Mouse (Mus musculus): ENCODE measurements around the gene Pum1. TPM values are rescaled to one million over a fixed set of nuclear protein-coding genes. Genes with fewer than 3 reads are reported as not detected.

Pum1 gene
- polyA plus RNA-seq, 1 experiment from 2014 or later: 103 TPM

- DNase-seq (ENCODE audit: low spot score, missing footprints): no peak
- H3K4me1 ChIP-seq (ENCODE audit: control insufficient read depth, insufficient read depth, low read length): peaks cover 17% of the 10 kb centered on the region
- no peak overlapping the region for H3K27ac ChIP-seq (ENCODE audit: low read depth, low read length)
- H3K9me3 ChIP-seq (ENCODE audit: control insufficient read depth, low read length): no peaks in the 10 kb centered on the region
- WGBS: 48% methylated on average over 15 of the region's 15 CpGs
- no peak overlapping the region for H3K4me3 ChIP-seq (ENCODE audit: low read depth, low read length)
- H3K9ac ChIP-seq (ENCODE audit: low read length): no peak overlapping the region
- H3K27me3 ChIP-seq (ENCODE audit: control insufficient read depth, insufficient read depth, low read length): no peaks in the 10 kb centered on the region; the same call in 1 of the 2 replicates
- no peaks in the 10 kb centered on the region for H3K36me3 ChIP-seq (ENCODE audit: control insufficient read depth, insufficient read depth, low read length)
- H3K4me2 ChIP-seq: no peak overlapping the region
- ATAC-seq (ENCODE audit: low FRiP score): no peak; the same call in 1 of the 2 replicates
These were observed 134.3 kb downstream of the Pum1 start for GRCm38 (mm10) chr4:130797201-130798051.

DNA sequence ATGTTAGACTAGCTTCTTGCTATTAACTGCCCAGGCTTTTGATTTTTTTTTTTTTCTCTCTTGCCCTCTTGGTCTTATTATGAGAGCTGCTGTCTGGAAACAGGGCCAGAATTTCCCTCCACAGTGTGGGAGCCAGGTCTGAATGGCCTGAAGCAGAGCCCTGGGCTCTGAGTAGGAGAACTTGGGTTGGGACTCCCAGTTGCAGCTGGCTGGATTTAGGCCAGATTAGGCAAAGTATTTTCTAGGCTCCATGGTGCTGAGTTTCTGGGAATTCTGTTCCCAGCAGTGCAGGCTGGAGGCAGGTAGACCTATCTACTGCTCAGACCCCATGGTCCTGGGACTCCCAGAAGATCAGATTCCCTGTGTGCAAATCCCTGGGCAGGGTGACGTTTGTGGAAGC lies 135.3 kb downstream of the Pum1 start:
- H3K36me3 ChIP-seq (ENCODE audit: control insufficient read depth, insufficient read depth, low read length): no peaks in the 10 kb centered on the region
- H3K27ac ChIP-seq (ENCODE audit: low read depth, low read length): no peak overlapping the region
- H3K4me1 ChIP-seq (ENCODE audit: control insufficient read depth, insufficient read depth, low read length): peaks cover 13% of the 10 kb centered on the region
- no peaks in the 10 kb centered on the region for H3K9me3 ChIP-seq (ENCODE audit: control insufficient read depth, low read length)
- no peak overlapping the region for H3K4me2 ChIP-seq
- DNase-seq (ENCODE audit: low spot score, missing footprints): no peak
- H3K9ac ChIP-seq (ENCODE audit: low read length): no peak overlapping the region
- no peak overlapping the region for H3K4me3 ChIP-seq (ENCODE audit: low read depth, low read length)
- 55% methylated on average over 1 of the region's 1 CpGs for WGBS
- no peak for ATAC-seq (ENCODE audit: low FRiP score)
- no peaks in the 10 kb centered on the region for H3K27me3 ChIP-seq (ENCODE audit: control insufficient read depth, insufficient read depth, low read length)

- no peak for DNase-seq (ENCODE audit: low spot score, missing footprints)
- no peak overlapping the region for H3K4me3 ChIP-seq (ENCODE audit: low read depth, low read length)
- no peak overlapping the region for H3K9ac ChIP-seq (ENCODE audit: low read length)
- H3K27ac ChIP-seq (ENCODE audit: low read depth, low read length): no peak overlapping the region
- no peak overlapping the region for H3K4me2 ChIP-seq
- peaks cover 15% of the 10 kb centered on the region for H3K4me1 ChIP-seq (ENCODE audit: control insufficient read depth, insufficient read depth, low read length)
- WGBS: 66% methylated on average over 4 of the region's 4 CpGs
- ATAC-seq (ENCODE audit: low FRiP score): no peak
- H3K9me3 ChIP-seq (ENCODE audit: control insufficient read depth, low read length): no peaks in the 10 kb centered on the region
- H3K27me3 ChIP-seq (ENCODE audit: control insufficient read depth, insufficient read depth, low read length): no peaks in the 10 kb centered on the region
- H3K36me3 ChIP-seq (ENCODE audit: control insufficient read depth, insufficient read depth, low read length): no peaks in the 10 kb centered on the region
These were observed 136.0 kb downstream of the Pum1 start for GRCm38 (mm10) chr4:130799118-130799517.

DNA sequence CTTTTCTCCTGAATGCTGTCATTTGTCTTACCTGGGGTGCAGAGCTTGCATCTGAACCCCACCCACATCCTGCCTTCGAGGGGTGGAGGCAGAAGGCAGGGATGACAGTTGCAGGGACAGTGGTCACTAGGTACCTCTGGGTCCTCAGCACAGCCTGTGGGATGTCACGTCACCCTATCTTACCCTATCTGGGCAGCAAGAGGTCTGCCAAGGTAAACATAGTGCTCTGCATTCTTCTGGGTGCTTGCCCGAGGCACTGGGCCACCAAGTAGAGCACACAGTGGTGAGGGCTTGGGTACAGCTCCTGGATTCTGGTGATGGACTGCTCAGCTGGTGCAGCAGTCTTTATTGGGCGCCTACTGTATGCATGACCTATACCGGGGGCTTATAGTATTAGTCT lies 136.5 kb downstream of the Pum1 start:
- 79% methylated on average over 5 of the region's 5 CpGs for WGBS
- Histone ChIP-seq H3K27ac (ENCODE audit: low read depth, low read length) (no peak overlapping the region), H3K9me3 (ENCODE audit: control insufficient read depth, low read length) (no peaks in the 10 kb centered on the region)

DNA sequence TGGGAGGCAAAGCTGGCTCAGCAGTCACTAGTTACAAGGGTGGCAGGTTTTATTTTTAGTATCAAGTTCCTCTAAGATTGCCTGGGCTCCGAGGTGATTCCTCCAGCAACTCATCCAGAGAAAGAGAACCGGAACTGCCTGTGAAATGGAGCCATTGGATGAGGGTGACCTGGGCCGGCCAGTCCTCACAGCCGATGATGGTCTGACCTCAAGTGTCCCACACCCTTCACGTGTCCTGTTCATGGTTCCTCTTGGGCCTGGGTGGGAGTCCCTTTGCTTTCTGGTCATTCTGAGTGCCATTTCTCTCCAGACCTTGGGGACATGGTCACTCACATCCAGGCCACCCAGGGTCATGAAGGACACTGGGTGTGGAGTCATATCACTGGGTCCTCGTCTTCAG lies 137.0 kb downstream of the Pum1 start:
- Histone ChIP-seq H3K4me3 (ENCODE audit: low read depth, low read length) (no peak overlapping the region), H3K9ac (ENCODE audit: low read length) (no peak overlapping the region), H3K27me3 (ENCODE audit: control insufficient read depth, insufficient read depth, low read length) (no peaks in the 10 kb centered on the region), H3K9me3 (ENCODE audit: control insufficient read depth, low read length) (no peaks in the 10 kb centered on the region), H3K36me3 (ENCODE audit: control insufficient read depth, insufficient read depth, low read length) (no peaks in the 10 kb centered on the region), H3K27ac (ENCODE audit: low read depth, low read length) (no peak overlapping the region), H3K4me1 (ENCODE audit: control insufficient read depth, insufficient read depth, low read length) (peaks cover 20% of the 10 kb centered on the region), H3K4me2 (no peak overlapping the region)
- DNase-seq (ENCODE audit: low spot score, missing footprints) (no peak), ATAC-seq (ENCODE audit: low FRiP score) (no peak)
- 91% methylated on average over 6 of the region's 6 CpGs for WGBS

More for the DNA sequence above, 136.5 kb downstream of the Pum1 start:
- DNase-seq (ENCODE audit: low spot score, missing footprints): no peak
- Histone ChIP-seq H3K4me3 (ENCODE audit: low read depth, low read length) (no peak overlapping the region), H3K27me3 (ENCODE audit: control insufficient read depth, insufficient read depth, low read length) (no peaks in the 10 kb centered on the region), H3K4me1 (ENCODE audit: control insufficient read depth, insufficient read depth, low read length) (peaks cover 15% of the 10 kb centered on the region), H3K36me3 (ENCODE audit: control insufficient read depth, insufficient read depth, low read length) (no peaks in the 10 kb centered on the region), H3K9ac (ENCODE audit: low read length) (no peak overlapping the region), H3K4me2 (no peak overlapping the region)
- no peak for ATAC-seq (ENCODE audit: low FRiP score)

- WGBS: 90% methylated on average over 5 of the region's 5 CpGs
- Histone ChIP-seq H3K4me1 (ENCODE audit: control insufficient read depth, insufficient read depth, low read length) (peaks cover 27% of the 10 kb centered on the region), H3K27me3 (ENCODE audit: control insufficient read depth, insufficient read depth, low read length) (no peaks in the 10 kb centered on the region), H3K36me3 (ENCODE audit: control insufficient read depth, insufficient read depth, low read length) (no peaks in the 10 kb centered on the region), H3K4me3 (ENCODE audit: low read depth, low read length) (no peak overlapping the region), H3K9ac (ENCODE audit: low read length) (no peak overlapping the region), H3K4me2 (no peak overlapping the region), H3K27ac (ENCODE audit: low read depth, low read length) (no peak overlapping the region), H3K9me3 (ENCODE audit: control insufficient read depth, low read length) (no peaks in the 10 kb centered on the region)
- ATAC-seq (ENCODE audit: low FRiP score) (no peak), DNase-seq (ENCODE audit: low spot score, missing footprints) (no peak)
These were observed 138.1 kb downstream of the Pum1 start for GRCm38 (mm10) chr4:130801198-130801597.

DNA sequence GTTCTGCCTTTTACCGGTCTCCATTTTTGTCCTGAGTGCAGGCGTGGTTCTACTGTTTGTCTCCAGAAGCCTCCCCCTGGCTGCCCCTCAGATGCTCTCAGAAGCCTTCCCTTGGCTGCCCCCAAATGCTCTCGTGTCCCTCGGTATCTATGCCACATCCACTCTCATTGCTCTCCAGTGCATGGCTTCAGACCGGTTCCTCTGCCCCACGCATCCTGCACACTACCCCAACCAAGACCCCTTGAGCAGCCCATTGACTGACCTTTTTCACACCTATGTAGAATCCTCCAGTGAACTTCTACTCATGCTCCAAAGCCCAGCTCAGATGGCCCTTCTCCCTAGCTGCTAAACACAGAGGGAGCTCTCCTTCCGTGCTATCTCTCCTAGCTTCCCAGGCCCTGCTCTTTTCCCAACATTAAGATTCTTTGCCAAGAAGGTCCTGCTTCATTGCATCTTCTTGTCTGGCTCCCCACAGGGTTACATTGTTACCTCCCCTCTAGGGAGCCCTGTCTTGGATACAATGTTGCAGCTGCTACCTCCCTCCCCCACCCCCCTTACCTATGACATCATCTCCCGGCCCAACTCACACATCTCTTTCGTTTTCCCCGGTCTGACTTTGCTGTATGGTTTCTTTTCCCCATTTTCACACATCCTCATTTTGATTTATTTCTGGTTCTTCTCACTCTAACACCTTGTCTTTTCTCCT lies 138.7 kb downstream of the Pum1 start:
- DNase-seq (ENCODE audit: low spot score, missing footprints) (no peak), ATAC-seq (ENCODE audit: low FRiP score) (no peak)
- no peaks in the 10 kb centered on the region for H3K27me3 ChIP-seq (ENCODE audit: control insufficient read depth, insufficient read depth, low read length)
- WGBS: 50% methylated on average over 10 of the region's 10 CpGs
- H3K4me1 ChIP-seq (ENCODE audit: control insufficient read depth, insufficient read depth, low read length): peaks cover 27% of the 10 kb centered on the region
- H3K9ac ChIP-seq (ENCODE audit: low read length): no peak overlapping the region
- no peak overlapping the region for H3K4me3 ChIP-seq (ENCODE audit: low read depth, low read length)
- H3K4me2 ChIP-seq: no peak overlapping the region
- no peaks in the 10 kb centered on the region for H3K36me3 ChIP-seq (ENCODE audit: control insufficient read depth, insufficient read depth, low read length)
- no peak overlapping the region for H3K27ac ChIP-seq (ENCODE audit: low read depth, low read length)
- H3K9me3 ChIP-seq (ENCODE audit: control insufficient read depth, low read length): no peaks in the 10 kb centered on the region

DNA sequence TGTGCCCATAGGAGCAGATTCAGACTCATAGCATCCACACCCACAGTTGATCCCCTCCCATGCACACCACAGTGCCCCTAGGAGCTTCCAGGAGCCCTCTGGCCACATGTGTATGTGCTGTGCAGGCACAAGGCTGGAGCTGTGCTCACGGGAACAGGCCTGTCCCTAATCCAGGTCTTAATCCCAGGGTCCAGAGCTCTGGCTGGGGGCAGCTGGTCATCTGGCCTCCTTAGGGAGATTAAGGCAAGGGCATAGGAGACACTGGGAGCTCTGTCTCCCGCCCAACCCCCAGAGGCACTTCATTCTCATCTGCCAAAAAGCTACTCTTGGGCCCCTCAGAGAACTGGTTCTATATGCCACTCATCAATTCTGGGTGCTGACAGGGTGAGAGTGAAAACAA lies 140.5 kb downstream of the Pum1 start:
- Histone ChIP-seq H3K27me3 (ENCODE audit: control insufficient read depth, insufficient read depth, low read length) (no peaks in the 10 kb centered on the region), H3K4me2 (no peak overlapping the region), H3K9me3 (ENCODE audit: control insufficient read depth, low read length) (no peaks in the 10 kb centered on the region), H3K27ac (ENCODE audit: low read depth, low read length) (no peak overlapping the region), H3K9ac (ENCODE audit: low read length) (no peak overlapping the region), H3K4me1 (ENCODE audit: control insufficient read depth, insufficient read depth, low read length) (peaks cover 21% of the 10 kb centered on the region), H3K4me3 (ENCODE audit: low read depth, low read length) (no peak overlapping the region), H3K36me3 (ENCODE audit: control insufficient read depth, insufficient read depth, low read length) (no peaks in the 10 kb centered on the region)
- DNase-seq (ENCODE audit: low spot score, missing footprints) (no peak), ATAC-seq (ENCODE audit: low FRiP score) (no peak)
- 67% methylated on average over 2 of the region's 2 CpGs for WGBS

DNA sequence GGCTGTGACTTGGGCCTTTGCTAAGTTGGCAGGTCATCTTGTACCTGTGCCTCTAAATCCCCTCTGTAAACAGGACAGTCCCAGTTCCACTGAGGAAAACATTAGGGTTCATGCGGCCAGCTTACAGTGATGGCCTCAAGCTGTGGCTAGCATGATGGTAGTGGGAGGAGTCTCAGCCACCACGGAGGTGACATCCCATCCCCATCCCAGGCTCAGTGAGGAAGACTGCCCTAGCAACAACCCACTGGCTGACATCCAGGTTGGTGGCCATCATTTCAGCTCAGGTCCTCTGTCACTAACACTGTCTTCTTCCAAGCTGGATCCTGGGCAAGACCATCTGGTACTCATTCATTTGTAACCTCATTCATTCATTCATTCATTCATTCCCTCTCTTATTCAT lies 141.2 kb downstream of the Pum1 start:
- Histone ChIP-seq H3K9me3 (ENCODE audit: control insufficient read depth, low read length) (no peaks in the 10 kb centered on the region), H3K27me3 (ENCODE audit: control insufficient read depth, insufficient read depth, low read length) (no peaks in the 10 kb centered on the region), H3K4me3 (ENCODE audit: low read depth, low read length) (no peak overlapping the region), H3K4me1 (ENCODE audit: control insufficient read depth, insufficient read depth, low read length) (peaks cover 21% of the 10 kb centered on the region), H3K27ac (ENCODE audit: low read depth, low read length) (no peak overlapping the region), H3K36me3 (ENCODE audit: control insufficient read depth, insufficient read depth, low read length) (no peaks in the 10 kb centered on the region), H3K9ac (ENCODE audit: low read length) (no peak overlapping the region), H3K4me2 (no peak overlapping the region)
- no peak for ATAC-seq (ENCODE audit: low FRiP score)
- no peak for DNase-seq (ENCODE audit: low spot score, missing footprints)
- WGBS: 73% methylated on average over 2 of the region's 2 CpGs

Data from midbrain, embryonic 11.5 days (tissue).